10 mouse cellular contexts compared by ENCODE assay signal in the genomic region with DNA sequence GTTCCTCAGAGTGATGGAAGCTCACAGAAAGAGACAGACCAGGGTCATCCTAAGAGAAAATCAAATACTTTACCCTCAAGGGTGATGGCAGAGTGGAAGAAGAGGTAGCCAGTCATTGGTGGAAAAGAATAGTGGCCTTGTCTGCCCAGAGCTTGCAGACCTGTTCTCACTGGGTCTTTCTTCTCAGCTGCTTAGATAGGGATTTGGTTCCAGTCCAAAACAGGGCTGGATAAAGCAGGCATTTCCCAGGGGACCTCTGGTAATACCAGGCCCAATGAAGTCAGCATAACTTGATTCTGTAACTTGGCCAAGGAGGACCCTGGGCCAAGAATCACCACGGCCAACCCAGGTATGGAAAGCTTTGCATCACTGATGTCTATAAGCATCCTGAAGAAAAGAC.
DNase-seq lines count a peak whose midpoint lies in the region; ATAC-seq and TF ChIP-seq lines count a peak whose summit lies in the region.
"Had no signal": no experiment of that assay in that cellular context is flagged by ENCODE, and none has a peak within 500 bp of the region (broad histone marks: within the 10 kb centered on the region; RNA-seq: fewer than 3 reads in every experiment).

No protein-coding gene starts in this region.

- peaks cover 9% of the 10 kb centered on the region for H3K4me1 ChIP-seq in embryonic facial prominence, embryonic 14.5 days (ENCODE audit: control insufficient read depth, insufficient read depth, low read length)
- H3K4me1 ChIP-seq in embryonic facial prominence, embryonic 10.5 days, result peaks cover 4% of the 10 kb centered on the region; the same call in 1 of the 2 replicates
- H3K4me1 ChIP-seq in hindbrain, postnatal 0 days (ENCODE audit: insufficient read depth, low read length), result no peaks in the 10 kb centered on the region; the same call in 1 of the 2 replicates
- no peaks in the 10 kb centered on the region for H3K4me1 ChIP-seq in hindbrain, embryonic 12.5 days
- H3K4me1 ChIP-seq in midbrain, embryonic 14.5 days (ENCODE audit: control insufficient read depth, insufficient read depth, low read length), result no peaks in the 10 kb centered on the region
- H3K4me1 ChIP-seq in midbrain, embryonic 10.5 days, result no peaks in the 10 kb centered on the region
- no peaks in the 10 kb centered on the region for H3K4me1 ChIP-seq in liver, embryonic 12.5 days

- no peak for TF ChIP-seq CTCF in hindbrain, postnatal 0 days (IDR thresholded peaks at IDR 0.05; ENCODE audit: low read depth)

- WGBS in embryonic facial prominence, embryonic 14.5 days, result 40% methylated on average over 1 of the region's 1 CpGs
- WGBS in embryonic facial prominence, embryonic 10.5 days, result 81% methylated on average over 1 of the region's 1 CpGs
- 44% methylated on average over 1 of the region's 1 CpGs for whole genome bisulfite sequencing in hindbrain, postnatal 0 days
- 94% methylated on average over 1 of the region's 1 CpGs for WGBS in hindbrain, embryonic 12.5 days
- WGBS in midbrain, embryonic 14.5 days, result 76% methylated on average over 1 of the region's 1 CpGs
- 86% methylated on average over 1 of the region's 1 CpGs for WGBS in midbrain, embryonic 10.5 days
- WGBS in liver, embryonic 12.5 days (ENCODE audit: insufficient replicate concordance), result 68% methylated on average over 1 of the region's 1 CpGs

- H3K27me3 ChIP-seq in embryonic facial prominence, embryonic 14.5 days (replicated peaks; ENCODE audit: control insufficient read depth, insufficient read depth, low read length), result no peaks in the 10 kb centered on the region
- no peaks in the 10 kb centered on the region for H3K27me3 ChIP-seq in embryonic facial prominence, embryonic 10.5 days (replicated peaks; ENCODE audit: low read depth, poor library complexity, severe bottlenecking)
- no peaks in the 10 kb centered on the region for H3K27me3 ChIP-seq in hindbrain, postnatal 0 days (ENCODE audit: insufficient read depth, low read length)
- H3K27me3 ChIP-seq in hindbrain, embryonic 12.5 days, result no peaks in the 10 kb centered on the region
- no peaks in the 10 kb centered on the region for H3K27me3 ChIP-seq in midbrain, embryonic 14.5 days (ENCODE audit: control insufficient read depth, insufficient read depth, low read length)
- no peaks in the 10 kb centered on the region for H3K27me3 ChIP-seq in midbrain, embryonic 10.5 days (ENCODE audit: low read depth, poor library complexity, severe bottlenecking)
- H3K27me3 ChIP-seq in liver, embryonic 12.5 days (replicated peaks), result no peaks in the 10 kb centered on the region
- H3K27me3 ChIP-seq: embryonic facial prominence, embryonic 13.5 days; Patski had no signal

- H3K36me3 ChIP-seq in embryonic facial prominence, embryonic 14.5 days (ENCODE audit: control insufficient read depth, insufficient read depth, low read length), result no peaks in the 10 kb centered on the region
- H3K36me3 ChIP-seq in embryonic facial prominence, embryonic 10.5 days (replicated peaks), result no peaks in the 10 kb centered on the region
- no peaks in the 10 kb centered on the region for H3K36me3 ChIP-seq in hindbrain, postnatal 0 days (ENCODE audit: insufficient read depth, low read length)
- no peaks in the 10 kb centered on the region for H3K36me3 ChIP-seq in hindbrain, embryonic 12.5 days
- H3K36me3 ChIP-seq in midbrain, embryonic 14.5 days (ENCODE audit: control insufficient read depth, insufficient read depth, low read length), result no peaks in the 10 kb centered on the region
- H3K36me3 ChIP-seq in midbrain, embryonic 10.5 days, result no peaks in the 10 kb centered on the region
- no peaks in the 10 kb centered on the region for H3K36me3 ChIP-seq in liver, embryonic 12.5 days
- H3K36me3 ChIP-seq: embryonic facial prominence, embryonic 13.5 days had no signal

- DNase-seq in embryonic facial prominence, embryonic 14.5 days (ENCODE audit: low spot score), result peak; percentile 35
- DNase-seq in embryonic facial prominence, embryonic 10.5 days (ENCODE audit: low spot score), result no peak
- peak; percentile 73 for DNase-seq in hindbrain, postnatal 0 days (ENCODE audit: low spot score)
- peak; percentile 37 for DNase-seq in midbrain, embryonic 14.5 days
- no peak for DNase-seq in midbrain, embryonic 10.5 days (ENCODE audit: low spot score)
- no peak for DNase-seq in right cerebral cortex, adult 18-20 months

- no peak overlapping the region for H3K4me2 ChIP-seq in embryonic facial prominence, embryonic 14.5 days (ENCODE audit: low read depth, low read length)
- H3K4me2 ChIP-seq in hindbrain, postnatal 0 days (ENCODE audit: low read depth, low read length), result no peak overlapping the region
- no peak overlapping the region for H3K4me2 ChIP-seq in hindbrain, embryonic 12.5 days (replicated peaks)
- no peak overlapping the region for H3K4me2 ChIP-seq in midbrain, embryonic 14.5 days (ENCODE audit: low read length)
- H3K4me2 ChIP-seq in liver, embryonic 12.5 days, result no peak overlapping the region
- H3K4me2 ChIP-seq: embryonic facial prominence, embryonic 13.5 days had no signal

- H3K9me3 ChIP-seq in embryonic facial prominence, embryonic 14.5 days (ENCODE audit: control insufficient read depth, low read length), result no peaks in the 10 kb centered on the region
- H3K9me3 ChIP-seq in embryonic facial prominence, embryonic 10.5 days, result no peaks in the 10 kb centered on the region
- H3K9me3 ChIP-seq in hindbrain, postnatal 0 days (ENCODE audit: low read length), result no peaks in the 10 kb centered on the region
- H3K9me3 ChIP-seq in hindbrain, embryonic 12.5 days (replicated peaks), result no peaks in the 10 kb centered on the region
- H3K9me3 ChIP-seq in midbrain, embryonic 14.5 days (ENCODE audit: control insufficient read depth, low read length), result no peaks in the 10 kb centered on the region
- H3K9me3 ChIP-seq in midbrain, embryonic 10.5 days (replicated peaks), result no peaks in the 10 kb centered on the region
- H3K9me3 ChIP-seq in liver, embryonic 12.5 days (replicated peaks), result no peaks in the 10 kb centered on the region
- H3K9me3 ChIP-seq: embryonic facial prominence, embryonic 13.5 days had no signal

- no peak overlapping the region for H3K9ac ChIP-seq in embryonic facial prominence, embryonic 14.5 days (ENCODE audit: low read depth, low read length)
- no peak overlapping the region for H3K9ac ChIP-seq in hindbrain, postnatal 0 days (replicated peaks; ENCODE audit: low read length)
- no peak overlapping the region for H3K9ac ChIP-seq in hindbrain, embryonic 12.5 days
- no peak overlapping the region for H3K9ac ChIP-seq in midbrain, embryonic 14.5 days (replicated peaks; ENCODE audit: low read length)
- no peak overlapping the region for H3K9ac ChIP-seq in liver, embryonic 12.5 days
- H3K9ac ChIP-seq: embryonic facial prominence, embryonic 13.5 days had no signal

- H3K4me3 ChIP-seq in embryonic facial prominence, embryonic 14.5 days (ENCODE audit: low read depth, low read length), result no peak overlapping the region
- H3K4me3 ChIP-seq in embryonic facial prominence, embryonic 10.5 days, result no peak overlapping the region
- H3K4me3 ChIP-seq in hindbrain, postnatal 0 days (ENCODE audit: low read length), result no peak overlapping the region
- H3K4me3 ChIP-seq in hindbrain, embryonic 12.5 days, result no peak overlapping the region
- H3K4me3 ChIP-seq in midbrain, embryonic 14.5 days (replicated peaks; ENCODE audit: low read depth, low read length), result no peak overlapping the region
- no peak overlapping the region for H3K4me3 ChIP-seq in midbrain, embryonic 10.5 days
- no peak overlapping the region for H3K4me3 ChIP-seq in liver, embryonic 12.5 days
- H3K4me3 ChIP-seq: embryonic facial prominence, embryonic 13.5 days had no signal

- H3K27ac ChIP-seq in embryonic facial prominence, embryonic 14.5 days (replicated peaks; ENCODE audit: low read depth, low read length), result no peak overlapping the region
- H3K27ac ChIP-seq in embryonic facial prominence, embryonic 10.5 days (replicated peaks), result no peak overlapping the region
- H3K27ac ChIP-seq in hindbrain, postnatal 0 days, result peak overlapping the region; percentile 12; the same call in 1 of the 2 replicates
- no peak overlapping the region for H3K27ac ChIP-seq in hindbrain, embryonic 12.5 days
- no peak overlapping the region for H3K27ac ChIP-seq in midbrain, embryonic 14.5 days (replicated peaks; ENCODE audit: low read depth, low read length)
- no peak overlapping the region for H3K27ac ChIP-seq in midbrain, embryonic 10.5 days (replicated peaks)
- H3K27ac ChIP-seq in liver, embryonic 12.5 days, result no peak overlapping the region
- H3K27ac ChIP-seq: embryonic facial prominence, embryonic 13.5 days had no signal

- ATAC-seq in embryonic facial prominence, embryonic 14.5 days (ENCODE audit: low read depth), result no peak
- peak; percentile 47; the same call in 1 of the 2 replicates for ATAC-seq in hindbrain, postnatal 0 days
- no peak for ATAC-seq in hindbrain, embryonic 12.5 days (ENCODE audit: low FRiP score)
- ATAC-seq in midbrain, embryonic 14.5 days (ENCODE audit: low FRiP score, low TSS enrichment), result no peak
- ATAC-seq in liver, embryonic 12.5 days, result no peak
- ATAC-seq: Patski had no signal

Comparison
In these comparisons a context has a peak if more than half of its experiments do, and no peak if none do; other contexts are left out.
1. DNase-seq: peak in embryonic facial prominence, embryonic 14.5 days (single experiment), hindbrain, postnatal 0 days (single experiment) and midbrain, embryonic 14.5 days (single experiment); none in embryonic facial prominence, embryonic 10.5 days (single experiment), midbrain, embryonic 10.5 days (single experiment) and right cerebral cortex, adult 18-20 months (single experiment).